Comparison of ENCODE assay signal across 19 mouse cellular contexts in the genomic region with DNA sequence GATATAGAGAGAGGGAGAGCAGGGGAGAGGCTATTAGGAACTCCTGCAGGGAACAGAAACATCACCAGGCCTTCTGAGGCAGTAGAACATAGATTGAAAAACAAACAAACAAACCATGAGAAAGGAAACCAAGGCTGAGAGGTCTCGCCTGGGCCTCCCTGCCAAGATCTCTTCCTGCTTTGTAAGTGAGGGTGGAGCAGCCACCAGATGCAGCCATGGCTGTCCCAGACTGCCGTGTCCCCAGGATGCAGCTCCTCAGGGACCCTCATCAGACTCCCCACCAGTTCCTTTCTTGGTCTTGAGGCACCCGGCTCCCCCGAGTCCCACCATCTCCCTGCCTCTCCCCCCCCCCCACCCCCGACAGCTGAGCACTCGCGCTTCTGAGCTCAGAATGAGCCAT.
DNase-seq lines count a peak whose midpoint lies in the region; ATAC-seq lines count a peak whose summit lies in the region.
"Had no signal": no experiment of that assay in that cellular context is flagged by ENCODE, and none has a peak within 500 bp of the region (broad histone marks: within the 10 kb centered on the region; RNA-seq: fewer than 3 reads in every experiment).

No protein-coding gene starts in this region.

- H3K9ac ChIP-seq in forebrain, embryonic 15.5 days (replicated peaks): no peak overlapping the region
- H3K9ac ChIP-seq in forebrain, embryonic 11.5 days (ENCODE audit: low read length): no peak overlapping the region
- H3K9ac ChIP-seq in intestine, embryonic 16.5 days (ENCODE audit: low read depth, low read length): peak overlapping the region; percentile 29; the same call in 1 of the 2 replicates
- H3K9ac ChIP-seq in intestine, embryonic 15.5 days: no peak overlapping the region
- H3K9ac ChIP-seq in neural tube, embryonic 13.5 days: no peak overlapping the region
- H3K9ac ChIP-seq: stomach, embryonic 15.5 days had no signal

- ATAC-seq in forebrain, embryonic 15.5 days (replicated peaks): no peak
- ATAC-seq in forebrain, embryonic 11.5 days (replicated peaks; ENCODE audit: low FRiP score): no peak
- ATAC-seq in intestine, embryonic 16.5 days: no peak
- ATAC-seq in intestine, embryonic 15.5 days: no peak
- no peak for ATAC-seq in neural tube, embryonic 13.5 days (ENCODE audit: low read depth)
- ATAC-seq: activated CD4-positive, CD25-positive, alpha-beta regulatory T cell, adult 4 months had no signal

- H3K4me3 ChIP-seq in forebrain, embryonic 15.5 days: no peak overlapping the region
- no peak overlapping the region for H3K4me3 ChIP-seq in forebrain, embryonic 11.5 days (ENCODE audit: low read depth, low read length)
- no peak overlapping the region for H3K4me3 ChIP-seq in intestine, embryonic 16.5 days (ENCODE audit: low read length)
- H3K4me3 ChIP-seq in intestine, embryonic 15.5 days (replicated peaks): no peak overlapping the region
- no peak overlapping the region for H3K4me3 ChIP-seq in neural tube, embryonic 13.5 days
- H3K4me3 ChIP-seq: embryonic facial prominence, embryonic 10.5 days; erythroblast, embryonic 14.5 days; stomach, embryonic 15.5 days had no signal

- H3K36me3 ChIP-seq in forebrain, embryonic 15.5 days: 0 out of 2 replicates have a peak, but pooled peaks cover 3% of the 10 kb centered on the region
- no peaks in the 10 kb centered on the region for H3K36me3 ChIP-seq in forebrain, embryonic 11.5 days (ENCODE audit: control insufficient read depth, insufficient read depth, low read length)
- H3K36me3 ChIP-seq in intestine, embryonic 16.5 days (ENCODE audit: control insufficient read depth, insufficient read depth, low read length): peaks cover 7% of the 10 kb centered on the region; the same call in 1 of the 2 replicates
- H3K36me3 ChIP-seq in intestine, embryonic 15.5 days: peaks cover 6% of the 10 kb centered on the region; the same call in 1 of the 2 replicates
- no peaks in the 10 kb centered on the region for H3K36me3 ChIP-seq in neural tube, embryonic 13.5 days
- H3K36me3 ChIP-seq: stomach, embryonic 15.5 days had no signal

- no peak for DNase-seq in forebrain, embryonic 11.5 days (ENCODE audit: low spot score)
- no peak for DNase-seq in neural tube, embryonic 10.5 days (ENCODE audit: extremely low spot score, low spot score)
- DNase-seq in frontal cortex, postnatal 25 days (ENCODE audit: low spot score in 2 of 2): no peak
- no peak for DNase-seq in gastrocnemius, postnatal 25 days
- DNase-seq: adrenal gland, postnatal 36 days; cerebellum, postnatal 14 days; kidney, adult 18-20 months; liver; lung, adult 2 months; spleen, adult 18-20 months had no signal

- no peaks in the 10 kb centered on the region for H3K9me3 ChIP-seq in forebrain, embryonic 15.5 days
- no peaks in the 10 kb centered on the region; the same call in 1 of the 2 replicates for H3K9me3 ChIP-seq in forebrain, embryonic 11.5 days (ENCODE audit: control insufficient read depth, low read length)
- no peaks in the 10 kb centered on the region for H3K9me3 ChIP-seq in intestine, embryonic 16.5 days (ENCODE audit: control insufficient read depth, low read length)
- H3K9me3 ChIP-seq in intestine, embryonic 15.5 days: no peaks in the 10 kb centered on the region
- no peaks in the 10 kb centered on the region for H3K9me3 ChIP-seq in neural tube, embryonic 13.5 days
- H3K9me3 ChIP-seq: embryonic facial prominence, embryonic 10.5 days; stomach, embryonic 15.5 days had no signal

- 61% methylated on average over 7 of the region's 7 CpGs for WGBS in forebrain, embryonic 15.5 days
- WGBS in forebrain, embryonic 11.5 days: 69% methylated on average over 5 of the region's 7 CpGs
- 52% methylated on average over 7 of the region's 7 CpGs for WGBS in intestine, embryonic 16.5 days
- WGBS in intestine, embryonic 15.5 days: 47% methylated on average over 7 of the region's 7 CpGs
- 42% methylated on average over 7 of the region's 7 CpGs for WGBS in neural tube, embryonic 13.5 days

- H3K4me2 ChIP-seq in forebrain, embryonic 15.5 days (replicated peaks): no peak overlapping the region
- no peak overlapping the region for H3K4me2 ChIP-seq in forebrain, embryonic 11.5 days (ENCODE audit: low read depth, low read length, severe bottlenecking)
- no peak overlapping the region for H3K4me2 ChIP-seq in intestine, embryonic 16.5 days (ENCODE audit: low read depth, low read length)
- no peak overlapping the region for H3K4me2 ChIP-seq in intestine, embryonic 15.5 days (replicated peaks)
- H3K4me2 ChIP-seq in neural tube, embryonic 13.5 days: no peak overlapping the region
- H3K4me2 ChIP-seq: stomach, embryonic 15.5 days had no signal

- no peaks in the 10 kb centered on the region for H3K27me3 ChIP-seq in forebrain, embryonic 15.5 days
- H3K27me3 ChIP-seq in forebrain, embryonic 11.5 days (ENCODE audit: control insufficient read depth, insufficient read depth, low read length): no peaks in the 10 kb centered on the region
- no peaks in the 10 kb centered on the region for H3K27me3 ChIP-seq in intestine, embryonic 16.5 days (replicated peaks; ENCODE audit: control insufficient read depth, insufficient read depth, low read length)
- no peaks in the 10 kb centered on the region for H3K27me3 ChIP-seq in intestine, embryonic 15.5 days (replicated peaks)
- H3K27me3 ChIP-seq in neural tube, embryonic 13.5 days: no peaks in the 10 kb centered on the region
- H3K27me3 ChIP-seq: stomach, embryonic 15.5 days had no signal

- H3K4me1 ChIP-seq in forebrain, embryonic 15.5 days: peaks cover 27% of the 10 kb centered on the region
- no peaks in the 10 kb centered on the region for H3K4me1 ChIP-seq in forebrain, embryonic 11.5 days (replicated peaks; ENCODE audit: control insufficient read depth, insufficient read depth, low read length)
- H3K4me1 ChIP-seq in intestine, embryonic 16.5 days (ENCODE audit: control insufficient read depth, insufficient read depth, low read length): no peaks in the 10 kb centered on the region
- peaks cover 4% of the 10 kb centered on the region; the same call in 1 of the 2 replicates for H3K4me1 ChIP-seq in intestine, embryonic 15.5 days (replicated peaks)
- H3K4me1 ChIP-seq in neural tube, embryonic 13.5 days (replicated peaks): peaks cover 36% of the 10 kb centered on the region
- H3K4me1 ChIP-seq: stomach, embryonic 15.5 days had no signal

- H3K27ac ChIP-seq in forebrain, embryonic 15.5 days (replicated peaks): 0 out of 2 replicates have a peak overlapping the region, but pooled peaks have one; percentile 3
- H3K27ac ChIP-seq in forebrain, embryonic 11.5 days (ENCODE audit: low read depth, low read length): no peak overlapping the region
- H3K27ac ChIP-seq in intestine, embryonic 16.5 days (ENCODE audit: low read length): no peak overlapping the region
- no peak overlapping the region for H3K27ac ChIP-seq in intestine, embryonic 15.5 days
- peak overlapping the region; percentile 67 for H3K27ac ChIP-seq in neural tube, embryonic 13.5 days (replicated peaks)
- H3K27ac ChIP-seq: embryonic facial prominence, embryonic 10.5 days; macrophage; stomach, embryonic 15.5 days had no signal

Comparison
In these comparisons a context has a peak if more than half of its experiments do, and no peak if none do; other contexts are left out.
1. H3K27ac ChIP-seq: peak in forebrain, embryonic 15.5 days (single experiment) and neural tube, embryonic 13.5 days (single experiment); none in forebrain, embryonic 11.5 days (single experiment), intestine, embryonic 16.5 days (single experiment) and intestine, embryonic 15.5 days (single experiment).